Mouse (Mus musculus): ENCODE data around the gene Batf3.
A peak's percentile ranks its signal among the peaks of the same experiment; 100 is the strongest.

Gene Batf3

DNA sequence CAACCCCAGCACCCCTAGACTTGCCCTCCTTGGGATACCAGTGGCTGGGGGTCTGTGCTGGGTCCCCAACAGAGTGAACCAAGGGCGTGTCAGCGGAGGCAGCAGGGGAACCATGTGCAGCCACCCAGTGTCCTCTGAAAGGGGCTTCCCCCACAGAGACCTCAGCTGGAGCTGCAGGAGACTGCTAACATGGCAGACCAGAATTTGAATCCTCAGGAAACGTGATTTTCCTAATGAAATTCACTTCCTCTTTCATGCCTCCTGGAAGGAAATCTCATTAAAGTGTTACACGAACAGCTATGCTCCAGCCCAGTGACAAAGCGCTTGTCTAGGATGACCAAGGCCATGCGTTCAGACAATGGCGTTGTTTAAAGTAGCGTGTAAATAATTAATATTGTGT, 10.7 kb upstream of the Batf3 start:
- no peak for DNase-seq

DNA sequence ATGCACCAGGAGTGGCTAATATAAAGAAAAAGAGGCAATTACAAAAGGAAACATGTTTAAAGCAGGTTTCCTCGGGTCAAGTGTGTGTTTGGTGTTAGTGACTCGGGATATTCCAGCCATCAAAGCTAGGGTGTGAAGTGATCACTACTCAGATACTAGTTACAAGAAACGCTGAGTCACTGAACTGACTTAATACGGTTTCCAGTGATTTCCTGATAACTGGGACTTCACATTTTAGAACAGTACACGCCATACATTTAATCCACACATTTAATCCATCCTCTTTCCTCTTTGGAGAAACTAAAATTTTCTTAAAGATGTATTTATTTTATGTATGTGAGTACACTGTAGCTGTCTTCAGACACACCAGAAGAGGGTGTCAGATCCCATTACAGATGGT, 9.7 kb upstream of the Batf3 start:
- DNase-seq = no peak

DNA sequence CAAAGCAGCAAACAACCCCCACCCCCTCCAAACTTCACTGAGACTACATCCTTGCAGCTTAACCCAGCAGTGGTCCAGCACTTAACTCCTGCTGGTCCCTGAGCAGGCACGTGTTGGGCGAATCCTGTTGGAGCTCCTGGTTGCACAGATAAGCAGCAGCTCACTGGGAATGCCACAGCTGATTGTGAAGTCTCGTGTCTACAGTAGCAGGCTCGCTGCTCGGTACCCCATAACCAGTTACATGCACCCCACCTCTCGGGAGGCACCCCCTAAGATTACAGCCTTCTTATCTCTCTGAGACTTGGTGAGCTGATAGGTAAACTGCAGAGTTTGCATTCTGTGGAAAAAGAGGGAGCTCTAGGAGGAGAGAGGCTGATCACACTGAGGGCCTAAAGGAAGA, 8.3 kb upstream of the Batf3 start:
- no peak for DNase-seq

DNA sequence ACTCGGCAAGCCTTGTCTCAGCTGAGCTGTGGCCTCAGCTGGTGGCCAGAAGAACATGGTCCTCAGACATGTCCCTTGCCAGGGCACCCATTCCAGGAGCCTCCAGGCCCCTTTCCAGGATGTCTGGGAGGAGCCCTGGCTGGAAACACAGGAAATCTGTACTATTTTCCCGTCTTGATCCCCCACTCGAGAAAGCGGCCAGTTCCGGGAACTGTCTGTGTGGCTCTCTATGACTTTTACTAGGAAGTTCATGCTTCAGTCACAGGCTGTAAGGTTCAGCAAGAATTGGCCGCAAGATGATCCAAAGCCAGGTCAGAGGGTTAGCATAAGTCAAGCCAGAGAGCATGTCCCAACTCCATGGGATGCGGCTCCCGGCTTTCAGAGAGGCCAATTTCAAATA, 5.6 kb upstream of the Batf3 start:
- no peak for DNase-seq

DNA sequence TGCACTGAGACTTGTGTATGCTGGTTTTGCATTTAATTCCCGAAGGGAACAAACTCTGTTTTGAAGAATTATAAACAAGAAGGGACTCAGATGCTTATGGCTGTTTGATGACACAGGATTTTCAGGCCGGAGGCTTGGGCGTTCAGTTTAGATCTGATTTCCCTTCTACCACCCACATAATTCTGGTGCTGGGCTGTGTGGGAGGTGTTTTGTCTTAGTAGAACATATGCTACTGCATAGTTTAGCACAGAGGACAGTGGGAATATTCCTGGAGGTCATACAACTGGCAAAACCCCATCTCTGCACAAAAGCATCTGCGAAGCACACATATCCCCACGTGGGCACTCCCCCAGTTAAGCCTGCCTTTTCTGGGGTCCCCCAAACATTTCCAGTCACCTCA, 4.1 kb upstream of the Batf3 start:
- DNase-seq = no peak

DNA sequence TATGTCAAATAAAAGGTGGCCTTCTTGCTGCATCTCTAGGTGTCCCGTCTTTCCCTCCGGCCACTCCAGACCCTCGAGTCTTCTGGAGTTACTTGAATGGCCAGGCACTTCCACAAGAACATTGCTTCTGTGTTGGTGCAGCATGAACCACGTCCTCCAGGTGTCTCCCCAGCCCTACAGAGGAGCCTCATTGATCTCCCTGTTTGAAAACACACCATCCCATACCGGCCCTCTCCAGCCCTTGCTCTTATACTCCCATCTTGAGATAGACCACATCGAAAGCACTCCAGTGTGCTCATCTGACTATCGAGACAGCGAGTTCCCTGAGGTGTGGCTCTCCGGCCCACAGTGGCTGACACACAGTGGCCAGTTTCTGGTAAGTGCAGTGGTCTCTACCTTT, 2.6 kb upstream of the Batf3 start:
- DNase-seq = no peak

DNA sequence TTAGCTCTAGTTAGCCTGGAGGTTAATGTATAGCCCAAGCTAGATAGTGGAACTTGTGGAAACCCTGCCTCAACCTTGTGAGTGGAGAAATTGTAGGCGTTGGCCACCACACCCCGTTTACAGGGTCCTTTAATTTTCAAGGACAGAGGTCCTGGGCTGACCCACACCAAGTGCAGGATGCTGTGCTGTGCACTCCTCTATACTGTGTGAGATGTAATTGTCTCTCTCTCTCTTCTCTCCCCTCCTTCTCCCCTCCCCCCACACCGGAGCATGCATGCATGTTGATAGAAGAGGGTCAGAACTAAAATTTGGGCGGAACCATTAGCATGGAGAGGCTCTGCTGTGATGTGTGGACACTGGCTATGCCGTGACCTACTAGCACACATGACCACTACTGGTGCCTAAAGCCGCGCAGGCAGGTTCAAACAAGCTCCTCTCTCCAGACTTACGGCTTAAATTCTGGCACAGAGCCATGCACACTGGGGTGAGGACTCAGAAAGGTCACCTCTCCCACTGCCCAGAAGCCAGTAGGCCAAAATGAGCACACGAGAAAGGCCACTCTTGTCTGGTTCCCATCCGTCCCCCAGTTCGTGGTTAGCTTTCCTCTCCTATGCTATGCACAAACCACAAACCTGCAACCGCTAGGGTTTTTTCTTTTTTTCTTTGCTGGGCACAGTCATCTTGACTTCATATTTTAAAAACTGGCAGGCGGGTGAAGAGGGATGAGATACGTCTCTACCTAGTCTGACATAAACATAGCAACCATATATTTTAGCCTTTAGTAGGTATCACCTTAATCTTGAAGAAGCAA, 571 bp upstream of the Batf3 start:
- no peak for DNase-seq

DNA sequence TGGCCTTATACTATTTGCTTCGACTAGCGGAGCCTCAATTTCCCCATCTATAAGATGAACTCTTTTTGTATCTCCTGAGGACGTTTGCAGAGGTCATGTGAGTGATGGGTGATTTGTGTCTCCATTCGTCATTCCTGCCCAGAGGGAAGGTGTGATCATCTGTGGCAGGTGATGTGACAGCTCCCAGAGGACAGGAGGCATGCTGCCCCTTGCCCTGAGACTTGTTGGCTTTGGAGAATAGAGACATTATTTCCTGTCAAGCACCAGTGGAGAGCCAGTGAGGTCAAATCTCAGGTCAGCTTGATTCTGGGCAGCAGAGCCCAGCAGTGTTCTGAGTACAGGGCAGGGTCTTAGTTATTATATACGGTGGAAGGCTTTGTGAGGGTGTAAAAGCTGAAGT, 1.5 kb downstream of the Batf3 start:
- DNase-seq = no peak

DNA sequence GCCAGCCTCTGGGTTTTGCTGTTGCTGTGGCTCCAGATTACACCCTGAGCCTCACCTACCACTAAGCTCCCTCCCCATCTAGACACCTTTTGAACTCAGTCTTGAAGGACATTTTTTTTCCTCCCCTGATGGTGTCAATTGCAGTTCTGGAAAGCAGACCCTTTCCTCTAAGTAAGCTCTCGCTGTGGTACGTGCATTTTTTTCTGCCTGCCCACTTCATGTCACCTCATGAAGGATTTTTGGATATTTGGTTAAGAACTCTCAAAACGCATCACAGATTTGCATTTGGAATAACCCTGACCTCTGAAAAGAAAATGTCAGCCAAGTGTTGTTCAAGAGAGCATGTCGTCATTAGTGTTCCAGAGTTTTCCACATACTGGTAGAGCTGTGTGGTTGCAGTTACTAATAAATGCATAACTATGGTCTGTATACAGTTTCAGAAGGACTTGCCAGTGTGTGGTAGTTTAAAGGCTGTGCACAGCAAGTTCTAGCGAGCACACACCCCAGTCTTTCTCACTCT, 2.2 kb downstream of the Batf3 start:
- no peak for DNase-seq

DNA sequence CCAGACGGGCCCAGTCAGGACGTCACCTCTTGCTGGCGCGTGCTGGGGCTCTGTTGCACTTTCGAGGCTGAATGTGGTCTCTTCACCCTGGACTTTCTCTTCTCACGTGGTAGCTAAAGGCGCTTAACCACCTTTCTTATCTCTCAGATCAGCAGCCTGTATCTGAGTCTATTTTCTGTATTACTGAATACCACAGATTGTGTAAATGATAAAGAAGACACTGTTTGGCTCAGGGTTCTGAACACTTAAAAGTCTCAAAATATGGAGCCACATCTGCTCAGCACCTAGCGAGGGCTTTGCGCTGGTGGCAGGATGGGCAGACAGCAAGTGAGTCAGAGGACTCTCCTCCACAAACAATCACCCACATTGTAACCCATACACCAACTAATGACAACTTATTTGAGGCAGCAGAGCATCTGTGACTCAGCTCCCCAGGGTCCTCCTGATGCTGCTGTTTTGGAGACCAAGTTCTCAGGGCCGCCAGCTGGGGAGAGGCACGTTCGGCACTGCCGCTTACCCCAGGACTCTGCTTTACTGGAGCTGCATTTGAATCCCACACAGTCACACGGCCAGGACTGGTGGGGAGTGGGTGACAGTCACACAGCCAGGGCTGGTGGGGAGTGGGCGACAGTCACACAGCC, 5.2 kb downstream of the Batf3 start:
- no peak for DNase-seq

DNA sequence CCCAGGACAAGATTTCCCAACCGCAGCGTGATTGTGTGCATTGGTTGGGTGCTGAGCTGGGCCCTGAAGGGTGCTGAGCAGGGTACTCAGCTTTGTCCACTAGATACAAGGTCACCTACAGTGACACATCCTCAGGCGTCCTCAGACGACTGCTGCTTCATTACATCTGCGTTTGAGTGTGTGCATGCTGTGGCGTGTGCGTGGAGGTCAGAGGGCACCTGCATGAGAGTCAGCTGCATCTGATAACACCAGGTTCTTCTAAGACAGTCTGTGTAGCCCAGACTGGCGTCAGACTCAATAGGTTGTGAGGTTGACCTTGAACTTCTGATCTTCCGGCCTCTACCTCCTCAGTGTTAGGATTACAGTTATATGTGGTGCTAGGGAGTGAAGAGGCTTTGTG, 7.6 kb downstream of the Batf3 start:
- DNase-seq = no peak

DNA sequence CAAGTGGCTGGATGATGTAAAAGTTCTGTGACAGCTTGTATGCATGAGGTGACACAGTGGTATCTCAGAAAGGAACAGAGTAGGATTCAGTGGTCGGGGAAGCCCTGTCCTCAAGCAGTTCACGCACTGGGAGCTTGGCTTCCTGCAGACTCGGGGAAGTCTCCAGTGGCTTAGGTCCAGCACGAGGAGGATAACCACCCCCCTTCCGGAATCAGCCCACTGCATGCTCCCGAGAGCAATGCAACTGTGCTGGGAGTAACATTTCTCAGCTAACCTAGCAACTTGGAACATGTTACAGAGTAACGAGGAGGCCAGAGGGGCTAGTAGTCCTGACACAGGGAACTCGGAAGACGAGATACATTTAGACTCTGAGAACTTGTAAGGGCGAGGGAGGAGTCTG, 9.7 kb downstream of the Batf3 start:
- no peak for DNase-seq

DNA sequence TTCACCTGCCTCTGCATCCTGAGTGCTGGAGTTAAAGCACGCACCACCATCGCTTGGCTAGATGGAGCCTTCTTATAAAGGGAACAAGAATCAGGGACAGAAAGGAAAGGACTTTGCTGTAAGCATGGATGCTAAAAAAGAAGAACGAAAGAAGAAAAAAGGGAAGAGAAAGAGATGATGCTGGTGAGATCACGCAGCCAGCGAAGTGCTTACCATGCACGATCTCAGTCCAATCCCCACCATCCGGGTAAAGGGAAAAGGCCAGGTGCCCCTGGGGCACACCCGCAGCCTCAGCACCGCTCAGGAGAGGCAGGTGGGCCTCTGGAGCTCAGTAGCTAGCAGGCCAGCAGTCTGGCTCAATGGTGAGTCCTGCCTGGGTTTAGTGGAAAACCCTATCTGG, 12.3 kb downstream of the Batf3 start:
- DNase-seq = no peak

DNA sequence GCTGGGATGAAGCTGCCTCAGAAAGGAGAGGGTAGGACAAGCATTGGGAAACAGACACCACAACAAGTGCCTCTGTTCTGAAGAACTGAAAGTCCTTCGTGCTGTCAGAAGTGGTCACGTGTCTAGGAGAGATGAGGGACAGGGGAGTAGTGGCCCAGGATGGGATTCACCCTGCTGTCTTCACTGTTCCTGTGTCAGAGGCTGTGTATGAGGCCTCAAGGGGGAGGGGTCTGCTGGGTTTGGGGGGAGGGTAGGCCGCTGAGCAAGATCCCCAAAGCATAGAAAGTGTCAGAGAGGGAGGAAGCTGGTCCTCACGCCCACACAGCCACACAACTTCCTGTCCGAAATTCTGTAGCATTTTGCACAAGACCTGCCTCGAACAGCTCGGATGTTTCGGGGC, 13.5 kb downstream of the Batf3 start:
- DNase-seq = peak; percentile 26

DNA sequence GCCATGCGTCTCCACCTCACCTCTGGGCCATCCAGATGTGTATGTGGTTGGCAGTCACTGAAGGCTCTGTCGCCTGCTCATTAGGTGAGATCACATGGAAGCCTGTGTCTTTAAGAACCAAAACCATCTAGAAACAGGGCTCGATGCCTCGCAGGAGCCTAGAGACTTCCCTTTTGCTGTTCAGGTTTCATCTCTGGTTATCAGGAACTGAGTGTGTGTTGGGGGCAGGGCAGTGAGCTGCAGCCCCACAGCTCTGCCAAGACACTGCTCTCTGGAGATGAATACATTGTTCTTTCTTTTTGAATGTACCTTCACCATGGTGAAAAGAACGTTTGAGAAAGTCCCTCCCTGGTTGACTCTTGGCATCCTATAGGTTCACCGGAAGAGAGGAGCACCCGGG, 17.2 kb downstream of the Batf3 start:
- DNase-seq = no peak

DNA sequence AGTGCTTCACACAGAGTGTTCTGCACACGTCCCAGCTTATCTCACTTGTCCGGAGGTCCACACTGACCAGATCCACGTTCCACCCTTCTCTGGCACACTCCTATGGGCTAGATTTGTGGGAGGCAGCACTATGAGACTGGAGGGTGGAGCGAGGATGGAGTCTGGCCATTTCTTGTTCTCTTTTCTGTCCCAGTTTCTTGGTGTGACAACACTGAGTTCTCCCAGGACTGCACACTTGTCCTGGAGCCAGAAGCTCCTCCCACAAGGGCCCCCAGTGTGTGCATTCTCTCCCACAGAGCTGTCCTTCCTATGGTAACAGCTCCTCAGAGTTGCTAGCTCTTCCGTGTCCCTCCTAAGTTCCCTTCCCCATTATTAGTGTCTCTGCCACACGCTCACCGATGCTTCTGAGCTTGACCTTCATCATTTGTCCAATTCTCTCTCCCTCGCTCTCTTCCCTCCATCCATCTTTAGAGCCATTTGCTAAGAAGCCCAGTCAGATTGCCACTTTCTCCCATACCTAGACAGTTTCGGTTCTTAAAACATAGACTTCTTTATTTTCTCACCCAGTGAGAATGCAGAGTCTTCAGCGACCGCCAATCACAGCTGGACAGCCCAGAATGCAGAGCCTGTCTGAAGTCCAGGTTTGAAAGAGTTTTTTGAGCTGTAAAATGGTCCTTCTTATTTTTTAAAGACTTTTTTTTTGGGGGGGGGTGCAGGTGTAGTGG, 18.0 kb downstream of the Batf3 start:
- DNase-seq = no peak

DNA sequence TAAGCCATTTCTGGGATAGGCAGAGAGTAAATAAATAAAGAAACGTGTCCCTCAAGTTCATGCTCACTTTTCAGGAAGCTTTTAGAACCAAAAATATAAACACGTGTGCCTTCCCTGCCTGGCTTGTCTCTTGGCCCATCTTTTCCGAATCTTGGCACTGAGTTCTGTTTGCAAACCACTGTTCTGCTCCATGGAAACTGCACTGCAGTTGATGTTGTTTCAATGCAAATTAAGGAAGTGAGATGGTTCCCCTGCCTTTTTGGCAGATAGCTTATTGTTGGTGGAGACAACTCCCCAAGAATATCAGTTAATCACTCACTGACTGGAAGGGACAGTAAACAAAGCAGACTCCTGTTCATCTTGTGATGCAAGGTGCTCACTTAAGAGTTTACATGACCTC, 25.1 kb downstream of the Batf3 start:
- no peak for DNase-seq

DNA sequence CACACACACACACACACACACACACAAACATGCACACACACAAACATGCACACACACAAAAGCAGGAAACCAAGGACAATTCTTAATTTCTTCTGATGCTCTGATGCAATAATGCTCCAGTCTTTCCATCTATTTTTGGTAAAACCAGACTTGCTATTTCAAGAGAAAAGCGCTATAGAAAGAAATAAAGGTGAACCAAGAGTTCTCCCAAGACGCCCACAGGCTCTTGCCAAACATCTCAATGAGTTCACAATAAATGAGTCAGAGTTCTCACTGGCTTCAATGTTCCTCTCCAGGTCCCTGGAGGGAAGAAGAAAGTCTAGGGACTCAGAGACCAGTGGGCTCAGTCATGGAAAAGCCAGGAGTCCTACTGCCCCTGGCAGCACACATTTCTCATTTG, 26.0 kb downstream of the Batf3 start:
- DNase-seq = no peak

DNA sequence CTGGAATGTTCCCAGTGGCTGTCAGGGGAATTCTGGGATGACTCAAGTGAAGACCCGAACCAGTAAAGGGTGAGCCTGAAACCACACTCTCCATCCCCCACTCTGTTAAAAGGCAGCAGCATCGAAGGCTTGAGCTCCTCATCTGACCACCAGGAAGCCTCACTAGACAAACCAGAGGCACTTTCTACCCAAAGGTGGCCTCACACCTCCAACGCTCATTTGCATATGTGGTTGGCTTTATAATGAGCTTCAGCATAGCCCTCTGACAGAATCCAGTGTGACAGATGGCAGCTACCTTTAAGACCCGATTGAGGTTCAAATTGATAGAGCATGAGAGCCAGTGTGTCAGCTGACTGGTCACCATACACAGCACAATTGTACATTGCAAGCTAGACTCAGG, 26.6 kb downstream of the Batf3 start:
- DNase-seq = no peak

DNA sequence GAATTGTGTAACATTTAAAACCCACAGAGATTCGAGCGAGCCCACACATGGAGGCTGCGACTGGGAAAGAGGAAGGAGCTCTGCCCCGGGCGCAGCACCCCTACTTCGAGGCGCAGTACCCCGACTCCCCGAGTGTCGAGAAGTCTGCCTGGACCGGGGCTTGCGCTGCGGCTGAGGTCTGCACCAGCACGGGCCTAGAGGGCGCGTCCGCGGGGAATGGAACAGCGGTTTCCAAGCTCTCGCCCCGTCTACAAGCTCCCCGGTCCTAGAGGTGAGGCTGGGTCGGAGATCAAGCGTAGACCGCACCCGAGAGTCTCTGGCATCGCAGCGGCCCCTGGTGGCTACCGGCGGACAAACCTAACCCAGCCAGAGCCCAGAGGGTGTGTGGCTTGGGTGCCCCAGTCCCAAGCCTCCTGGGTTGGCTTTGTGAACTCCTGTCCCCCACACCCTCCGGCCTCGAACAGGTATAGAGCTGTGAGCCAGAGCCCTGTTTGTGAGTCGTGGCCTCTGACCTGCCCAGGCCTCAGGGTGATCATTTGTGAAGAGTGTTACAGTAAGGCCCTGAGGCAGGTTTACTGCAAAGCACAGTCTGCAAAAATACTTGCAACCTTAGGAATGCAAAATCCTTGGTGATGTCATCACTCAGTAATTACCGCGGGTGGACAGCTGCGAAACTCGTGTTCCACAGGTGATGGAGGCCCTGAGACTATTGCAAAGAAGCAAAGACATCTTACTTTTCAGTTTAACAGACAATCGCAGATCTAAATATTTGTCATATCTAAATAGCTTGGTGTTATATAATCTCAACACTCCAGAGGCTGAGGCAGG, 28.4 kb downstream of the Batf3 start:
- peak; percentile 77 for DNase-seq

DNA sequence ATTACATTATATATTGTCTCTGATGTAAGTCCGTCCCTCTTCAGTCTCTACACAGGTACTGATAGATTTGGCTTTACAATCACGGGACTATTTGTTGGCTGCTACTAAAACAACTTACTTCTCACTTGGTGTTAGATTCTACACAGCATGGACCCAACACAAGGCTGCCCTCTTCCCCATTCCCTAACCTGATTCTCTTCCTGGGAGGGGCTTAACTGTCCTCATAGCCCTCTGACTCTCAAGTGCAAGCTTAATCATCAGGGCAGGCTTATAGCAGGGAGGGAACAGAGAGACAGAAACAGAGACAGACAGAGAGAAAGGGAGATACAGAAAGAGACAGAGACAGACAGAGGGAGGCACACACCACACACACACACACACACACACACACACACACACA, 34.0 kb downstream of the Batf3 start:
- DNase-seq = no peak

DNA sequence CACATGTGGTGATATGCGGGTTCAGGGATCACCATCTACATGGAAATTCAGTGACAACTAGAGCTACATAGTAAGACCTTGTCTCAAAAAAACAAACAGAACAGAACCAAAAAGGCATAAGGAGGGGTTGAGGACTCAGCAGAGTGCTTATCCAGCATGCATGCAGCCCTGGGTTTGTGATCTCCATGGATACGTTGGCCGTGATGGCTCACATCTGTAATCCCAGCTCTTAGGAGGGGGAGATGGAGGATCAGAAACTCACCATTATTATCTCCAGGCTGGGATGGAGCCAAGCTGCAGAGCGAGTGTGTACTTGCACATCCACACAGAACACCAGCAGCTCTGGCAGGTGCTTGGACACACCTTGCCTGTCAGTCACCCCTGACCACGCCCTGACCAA, 34.6 kb downstream of the Batf3 start:
- no peak for DNase-seq

DNA sequence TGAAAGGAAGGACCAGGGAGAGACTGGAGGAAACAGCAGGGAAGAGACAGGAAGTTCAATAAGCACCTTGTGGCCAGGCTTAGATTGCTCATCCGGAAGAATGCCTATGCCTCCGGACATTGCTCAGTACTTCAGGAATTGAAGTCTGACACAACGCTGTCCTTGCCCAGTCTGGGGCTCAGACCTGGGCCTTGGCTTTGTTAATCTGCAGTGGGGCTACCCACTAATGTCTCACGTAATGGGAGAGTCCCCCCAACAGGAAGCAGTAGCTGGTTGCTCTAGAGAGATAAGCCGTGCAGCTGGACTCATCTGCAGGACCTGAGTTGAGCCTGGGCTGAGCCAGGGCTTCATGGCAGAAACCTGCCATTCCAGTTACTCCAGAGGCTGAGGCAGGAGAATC, 35.3 kb downstream of the Batf3 start:
- no peak for DNase-seq
